Mouse (Mus musculus) heart, postnatal 14 days (tissue): ENCODE measurements at regions not wholly inside any gene's neighbourhood (a gene's known extent, or its start where the extent isn't known, plus 50 kb on each side); places are given as distances from the start of the nearest gene placed in this dataset.

ENCODE experiments used
- DNase-seq, 2 experiments: peaks; one replicate each; pipeline ENCODE4 v3.0.0; 2021 to 2022
- intact Hi-C: fragments of 180-260 bp; cut with DNase I; formaldehyde crosslinking; loops from one replicate; pipeline ENCODE4 v1.15.1; 2025

- no peak for DNase-seq
- intact Hi-C loops: no loop called here
These were observed 68.2 kb upstream of the Prickle1 start for GRCm38 (mm10) chr15:93663876-93664275.

GRCm38 (mm10) chr15:93662601-93663000 is 66.9 kb upstream of the Prickle1 start:
- DNase-seq: no peak
- intact Hi-C loops: no loop called here

GRCm38 (mm10) chr15:93661801-93662200 is 66.1 kb upstream of the Prickle1 start:
- intact Hi-C loops: no loop called here
- no peak for DNase-seq

GRCm38 (mm10) chr15:93660952-93661648 is 65.4 kb upstream of the Prickle1 start:
- intact Hi-C loops: no loop called here

GRCm38 (mm10) chr15:93657171-93657570 is 61.5 kb upstream of the Prickle1 start:
- no peak for DNase-seq
- intact Hi-C loops: no loop called here

More at GRCm38 (mm10) chr15:93660952-93661648, 65.4 kb upstream of the Prickle1 start:
- no peak for DNase-seq

- intact Hi-C loops: no loop called here
- no peak for DNase-seq
These were observed 61.0 kb upstream of the Prickle1 start for GRCm38 (mm10) chr15:93656713-93657112.

GRCm38 (mm10) chr15:93655743-93656142 is 60.1 kb upstream of the Prickle1 start:
- intact Hi-C loops: no loop called here

GRCm38 (mm10) chr15:93655243-93655642 is 59.6 kb upstream of the Prickle1 start:
- intact Hi-C loops: no loop called here
- DNase-seq: no peak

More at GRCm38 (mm10) chr15:93655743-93656142, 60.1 kb upstream of the Prickle1 start:
- DNase-seq: no peak

- intact Hi-C loops: no loop called here
- DNase-seq: no peak
These were observed 57.7 kb upstream of the Prickle1 start for GRCm38 (mm10) chr15:93653378-93653777.

- DNase-seq: no peak
- intact Hi-C loops: no loop called here
These were observed 55.5 kb upstream of the Prickle1 start for GRCm38 (mm10) chr15:93650981-93651757.

- no peak for DNase-seq
- intact Hi-C loops: no loop called here
These were observed 54.4 kb upstream of the Prickle1 start for GRCm38 (mm10) chr15:93650009-93650522.

- intact Hi-C loops: no loop called here
- no peak for DNase-seq
These were observed 53.0 kb upstream of the Prickle1 start for GRCm38 (mm10) chr15:93648646-93649045.

GRCm38 (mm10) chr15:93646820-93647219 is 51.1 kb upstream of the Prickle1 start:
- no peak for DNase-seq
- intact Hi-C loops: no loop called here

- DNase-seq: no peak
- intact Hi-C loops: no loop called here
These were observed 50.3 kb upstream of the Prickle1 start for GRCm38 (mm10) chr15:93645950-93646349.
